Mouse (Mus musculus) liver, embryonic 14.5 days (tissue): Measurements from ENCODE around the gene Hacl1. TPM values are rescaled to one million over a fixed set of nuclear protein-coding genes. Genes with fewer than 3 reads are reported as not detected.

Experiments
- ATAC-seq: fragments of 200-750 bp; cut with Nextera tagmentation; 2 replicates; pipeline ENCODE4 v1.8.0; 2017; ENCODE audit warnings: moderate number of reproducible peaks, mild to moderate bottlenecking, moderate library complexity; ENCODE audit not compliant: insufficient read depth
- DNase-seq, 3 experiments: peaks; one replicate each; pipeline ENCODE4 v3.0.0-alpha.2; 2012 to 2013; ENCODE audit warnings: low read depth in 3 of 3, low spot score in 3 of 3
- H3K27ac ChIP-seq: fragments of 300-500 bp; sonication (generic); 2 replicates; pipeline ENCODE4 v1.5.1; 2014; ENCODE audit warnings: moderate library complexity, mild to moderate bottlenecking, control low read depth, inconsistent platforms
- H3K27me3 ChIP-seq: fragments of 300-500 bp; sonication (generic); 2 replicates; pipeline ENCODE4 v1.6.1; 2014; ENCODE audit warnings: mild to moderate bottlenecking, low read length, moderate library complexity; ENCODE audit not compliant: control insufficient read depth, insufficient read depth
- H3K36me3 ChIP-seq: fragments of 300-500 bp; sonication (generic); replicated peaks from 2 replicates; pipeline ENCODE4 v1.6.1; 2014; ENCODE audit warnings: low read depth; ENCODE audit not compliant: control insufficient read depth, insufficient read depth
- H3K4me1 ChIP-seq, 2 experiments: fragments of 200-500 bp in 1 of 2; fragments of 300-500 bp in 1 of 2; sonication (generic) in 1 of 2; replicated peaks; 2 replicates each; pipeline ENCODE4 v1.6.1; 2012 to 2014; ENCODE audit warnings: antibody characterized with exemption in 1 of 2, inconsistent platforms in 1 of 2, low read length in 1 of 2; ENCODE audit not compliant: control insufficient read depth in 2 of 2, insufficient read depth in 2 of 2
- H3K4me2 ChIP-seq: fragments of 300-500 bp; sonication (generic); 2 replicates; pipeline ENCODE4 v1.6.1; 2014; ENCODE audit warnings: low read depth, mild to moderate bottlenecking, control low read depth, moderate library complexity
- H3K4me3 ChIP-seq, 2 experiments: fragments of 200-500 bp in 1 of 2; fragments of 300-500 bp in 1 of 2; sonication (generic) in 1 of 2; 2 replicates each; pipeline ENCODE4 v1.5.1; 2012 to 2014; ENCODE audit warnings: low read depth in 2 of 2, low read length in 2 of 2, mild to moderate bottlenecking in 2 of 2, control low read depth in 1 of 2, inconsistent platforms in 1 of 2, moderate library complexity in 1 of 2; ENCODE audit not compliant: insufficient read depth in 1 of 2
- H3K9ac ChIP-seq: fragments of 300-500 bp; sonication (generic); replicated peaks from 2 replicates; pipeline ENCODE4 v1.6.1; 2014; ENCODE audit warnings: mild to moderate bottlenecking, control low read depth, moderate library complexity
- H3K9me3 ChIP-seq: fragments of 300-500 bp; sonication (generic); 2 replicates; pipeline ENCODE4 v1.6.1; 2016; ENCODE audit warnings: low read length, mixed read lengths; ENCODE audit not compliant: control insufficient read depth
- CTCF ChIP-seq: IDR thresholded peaks from 2 replicates; pipeline ENCODE4 v1.5.1; 2016; ENCODE audit warnings: antibody characterized with exemption, low read depth, control low read depth
- EP300 ChIP-seq: IDR thresholded peaks from 2 replicates; pipeline ENCODE4 v1.6.1; 2016; ENCODE audit warnings: antibody characterized with exemption, low read depth
- WGBS: fragments of 180-500 bp; shearing (Covaris S2); extraction: QIAGEN DNeasy Blood & Tissue Kit; methylation state at CpG from one replicate; pipeline ENCODE4 v1.1.7; 2014; ENCODE audit not compliant: insufficient replicate concordance; 5-methylcytosine and 5-hydroxymethylcytosine counted together
- polyA plus RNA-seq, 2 experiments: library from polyadenylated mRNA; depleted of rRNA in 1 of 2; stranded (reverse) in 1 of 2; unstranded in 1 of 2; fragments of >200 nt; fragmentation: Nextera tagmentation in 1 of 2; extraction: Ambion mirVana in 1 of 2; gene quantifications; 2 replicates each; pipeline versions ENCODE4 v1.2.1 to v1.2.3; 2012 to 2014

Gene Hacl1
- polyA plus RNA-seq, 2 experiments: 7.4 to 13.3 TPM

GRCm38 (mm10) chr14:31659501-31660181, 18.6 kb upstream of the Hacl1 start:
- H3K36me3 ChIP-seq: no peaks in the 10 kb centered on the region
- no peak for TF ChIP-seq CTCF
- H3K9me3 ChIP-seq: no peaks in the 10 kb centered on the region
- no peak overlapping the region for H3K9ac ChIP-seq
- no peak overlapping the region for H3K4me3 ChIP-seq
- no peaks in the 10 kb centered on the region for H3K27me3 ChIP-seq
- peaks cover 0 to 27% of the 10 kb centered on the region in 2 experiments for H3K4me1 ChIP-seq
- no peak overlapping the region for H3K4me2 ChIP-seq
- DNase-seq (no peak), ATAC-seq (no peak)
- H3K27ac ChIP-seq: no peak overlapping the region
- 55% methylated on average over 10 of the region's 10 CpGs for WGBS

GRCm38 (mm10) chr14:31658126-31658680, 17.1 kb upstream of the Hacl1 start:
- no peak for DNase-seq
- ATAC-seq: no peak
- no peak overlapping the region for H3K27ac ChIP-seq
- H3K4me1 ChIP-seq: peaks cover 3 to 21% of the 10 kb centered on the region in 2 experiments
- H3K4me3 ChIP-seq: no peak overlapping the region
- WGBS: 81% methylated on average over 8 of the region's 8 CpGs
- H3K9ac ChIP-seq: no peak overlapping the region
- TF ChIP-seq CTCF (no peak), EP300 (no peak)
- no peaks in the 10 kb centered on the region for H3K9me3 ChIP-seq
- H3K4me2 ChIP-seq: no peak overlapping the region
- no peaks in the 10 kb centered on the region for H3K27me3 ChIP-seq
- H3K36me3 ChIP-seq: no peaks in the 10 kb centered on the region

- Histone ChIP-seq H3K27me3 (no peaks in the 10 kb centered on the region), H3K36me3 (no peaks in the 10 kb centered on the region), H3K4me3 (no peak overlapping the region), H3K4me2 (no peak overlapping the region), H3K9me3 (no peaks in the 10 kb centered on the region), H3K9ac (no peak overlapping the region), H3K27ac (no peak overlapping the region), H3K4me1 (peaks cover 3 to 19% of the 10 kb centered on the region in 2 experiments; a peak in 3 of 4 replicates)
- ATAC-seq (no peak), DNase-seq (no peak)
- 29% methylated on average over 5 of the region's 5 CpGs for whole genome bisulfite sequencing
- TF ChIP-seq CTCF (peak; percentile 86), EP300 (no peak)
Measured at GRCm38 (mm10) chr14:31656857-31657645, 16.0 kb upstream of the Hacl1 start.

GRCm38 (mm10) chr14:31656386-31656785, 15.3 kb upstream of the Hacl1 start:
- ATAC-seq (no peak), DNase-seq (no peak)
- no peak overlapping the region for H3K9ac ChIP-seq
- H3K27me3 ChIP-seq: no peaks in the 10 kb centered on the region
- TF ChIP-seq CTCF: no peak
- no peak for TF ChIP-seq EP300
- H3K9me3 ChIP-seq: no peaks in the 10 kb centered on the region
- WGBS: 69% methylated on average over 7 of the region's 7 CpGs
- H3K27ac ChIP-seq: no peak overlapping the region
- no peaks in the 10 kb centered on the region for H3K36me3 ChIP-seq
- no peak overlapping the region for H3K4me2 ChIP-seq
- H3K4me3 ChIP-seq: no peak overlapping the region
- peaks cover 3 to 18% of the 10 kb centered on the region in 2 experiments; a peak in 3 of 4 replicates for H3K4me1 ChIP-seq

- Histone ChIP-seq H3K9ac (no peak overlapping the region), H3K4me3 (no peak overlapping the region), H3K36me3 (no peaks in the 10 kb centered on the region), H3K9me3 (no peaks in the 10 kb centered on the region), H3K4me2 (no peak overlapping the region), H3K27me3 (no peaks in the 10 kb centered on the region), H3K27ac (no peak overlapping the region), H3K4me1 (peaks cover 3 to 16% of the 10 kb centered on the region in 2 experiments; a peak in 3 of 4 replicates)
- DNase-seq (no peak), ATAC-seq (no peak)
- TF ChIP-seq CTCF: no peak
- TF ChIP-seq EP300: no peak
- 75% methylated on average over 14 of the region's 14 CpGs for whole genome bisulfite sequencing
Measured at GRCm38 (mm10) chr14:31655406-31655805, 14.3 kb upstream of the Hacl1 start.
